ENCODE assay signal across 26 mouse cellular contexts in genomic region chr2:31308257-31308656, GRCm38 (mm10). TPM values are rescaled to one million over a fixed set of nuclear protein-coding genes. Genes with fewer than 3 reads are reported as not detected.
DNase-seq lines count a peak whose midpoint lies in the region; ATAC-seq and TF ChIP-seq lines count a peak whose summit lies in the region.
"Had no signal": no experiment of that assay in that cellular context is flagged by ENCODE, and none has a peak within 500 bp of the region (broad histone marks: within the 10 kb centered on the region; RNA-seq: fewer than 3 reads in every experiment).

No protein-coding gene starts in this region.

- in situ Hi-C loops in CH12.LX (cut with MboI; ENCODE audit: low pct_ligation_motif_present, low pct_unique_long_range_greater_than_20kb, low sequenced_read_pairs), result no loop called here

- no peaks in the 10 kb centered on the region for H3K79me2 ChIP-seq in CH12.LX (replicated peaks; ENCODE audit: control insufficient read depth, extremely low read depth, insufficient read depth, poor library complexity, severe bottlenecking)

- H3K9me3 ChIP-seq in liver, embryonic 14.5 days (ENCODE audit: control insufficient read depth, low read length), result no peaks in the 10 kb centered on the region
- no peaks in the 10 kb centered on the region for H3K9me3 ChIP-seq in liver, embryonic 12.5 days (replicated peaks)
- peaks cover 5% of the 10 kb centered on the region for H3K9me3 ChIP-seq in CH12.LX (replicated peaks; ENCODE audit: low read length)
- H3K9me3 ChIP-seq: embryonic facial prominence, embryonic 15.5 days; limb, embryonic 10.5 days; neural tube, embryonic 15.5 days had no signal

- H3K36me3 ChIP-seq in liver, embryonic 14.5 days (replicated peaks; ENCODE audit: control insufficient read depth, insufficient read depth, low read depth), result no peaks in the 10 kb centered on the region
- H3K36me3 ChIP-seq in liver, embryonic 12.5 days, result no peaks in the 10 kb centered on the region
- H3K36me3 ChIP-seq in CH12.LX (replicated peaks in 1 of 2; ENCODE audit: control insufficient read depth in 1 of 2, insufficient read depth in 1 of 2, low read length in 1 of 2), result no peaks in the 10 kb centered on the region
- H3K36me3 ChIP-seq: embryonic facial prominence, embryonic 15.5 days; heart, embryonic 13.5 days; limb, embryonic 10.5 days; neural tube, embryonic 15.5 days had no signal

- no peak overlapping the region for H3K9ac ChIP-seq in liver, embryonic 14.5 days (replicated peaks)
- H3K9ac ChIP-seq in liver, embryonic 12.5 days, result no peak overlapping the region
- H3K9ac ChIP-seq in CH12.LX (ENCODE audit: insufficient read depth, low read depth), result no peak overlapping the region
- H3K9ac ChIP-seq: embryonic facial prominence, embryonic 15.5 days; heart, embryonic 13.5 days; hindbrain, embryonic 14.5 days; neural tube, embryonic 15.5 days had no signal

- H3K4me3 ChIP-seq in gastrocnemius, adult 2 months, result no peak overlapping the region
- no peak overlapping the region for H3K4me3 ChIP-seq in liver, embryonic 14.5 days (ENCODE audit: insufficient read depth in 1 of 2, low read depth in 2 of 2, low read length in 2 of 2)
- H3K4me3 ChIP-seq in liver, embryonic 12.5 days, result no peak overlapping the region
- H3K4me3 ChIP-seq in CH12.LX (replicated peaks in 1 of 3; ENCODE audit: low read depth in 2 of 3, low read length in 2 of 3, poor library complexity in 1 of 3), result no peak overlapping the region
- H3K4me3 ChIP-seq: embryonic facial prominence, embryonic 15.5 days; heart, embryonic 13.5 days; limb, embryonic 10.5 days; myocyte; neural tube, embryonic 15.5 days had no signal

- DNase-seq in gastrocnemius, adult 2 months, result no peak
- DNase-seq in gastrocnemius, postnatal 36 days, result no peak
- no peak for DNase-seq in liver, embryonic 14.5 days (ENCODE audit: low read depth in 3 of 3, low spot score in 3 of 3)
- no peak for DNase-seq in CH12.LX (ENCODE audit: extremely low read depth)
- peak; percentile 69 for DNase-seq in ZHBTc4 (ENCODE audit: low read depth, low spot score)
- DNase-seq in cerebellum, adult 9-11 months, result no peak
- DNase-seq in embryo, embryonic 9.5 days (ENCODE audit: extremely low spot score), result no peak
- DNase-seq: adrenal gland, postnatal 25 days; cerebellum, adult 11-12 months; cerebellum, postnatal 25 days; embryo, embryonic 11 days; kidney, adult 11 months; kidney, postnatal 14 days; lung, postnatal 14 days; midbrain, embryonic 14.5 days; right cerebral cortex, postnatal 25 days; thymus, postnatal 25 days had no signal

- no peak for TF ChIP-seq EP300 in liver, embryonic 14.5 days (IDR thresholded peaks at IDR 0.05; ENCODE audit: low read depth)
- TF ChIP-seq EP300 in CH12.LX (IDR thresholded peaks at IDR 0.05; ENCODE audit: low read length), result no peak

- dilution Hi-C loops in CH12.LX (cut with MboI; ENCODE audit: extremely low pct_ligation_motif_present, extremely low pct_unique_long_range_greater_than_20kb, low sequenced_read_pairs), result no loop called here

- TF ChIP-seq POLR2A in CH12.LX (IDR thresholded peaks at IDR 0.05; ENCODE audit: low read depth, low read length), result no peak

- 36% methylated on average over 4 of the region's 4 CpGs for WGBS in liver, embryonic 14.5 days (ENCODE audit: insufficient replicate concordance)
- 43% methylated on average over 4 of the region's 4 CpGs for WGBS in liver, embryonic 12.5 days (ENCODE audit: insufficient replicate concordance)

- peak; percentile 37; the same call in 1 of the 2 replicates for TF ChIP-seq CTCF in gastrocnemius, adult 2 months (IDR thresholded peaks at IDR 0.05)
- TF ChIP-seq CTCF in liver, embryonic 14.5 days (IDR thresholded peaks at IDR 0.05; ENCODE audit: low read depth), result peak; percentile 45; the same call in 1 of the 2 replicates
- peak; percentile 25 to 29; a peak in 3 of 4 replicates for TF ChIP-seq CTCF in CH12.LX (conservative IDR thresholded peaks at IDR 0.05 in 1 of 2, IDR thresholded peaks at IDR 0.05 in 1 of 2; ENCODE audit: low read depth in 2 of 2, low read length in 2 of 2)

- H3K4me1 ChIP-seq in liver, embryonic 14.5 days (replicated peaks; ENCODE audit: control insufficient read depth in 2 of 2, insufficient read depth in 2 of 2, low read length in 1 of 2), result no peaks in the 10 kb centered on the region
- H3K4me1 ChIP-seq in liver, embryonic 12.5 days, result no peaks in the 10 kb centered on the region
- no peaks in the 10 kb centered on the region; a peak in 1 of 4 replicates for H3K4me1 ChIP-seq in CH12.LX (ENCODE audit: control insufficient read depth in 1 of 2, insufficient read depth in 2 of 2)
- H3K4me1 ChIP-seq: embryonic facial prominence, embryonic 15.5 days; heart, embryonic 13.5 days had no signal

- intact Hi-C loops in gastrocnemius, adult 2 months (cut with DNase I), result no loop called here
- intact Hi-C loops in gastrocnemius, postnatal 36 days (cut with DNase I), result no loop called here

- no peaks in the 10 kb centered on the region; the same call in 1 of the 2 replicates for H3K27me3 ChIP-seq in liver, embryonic 14.5 days (ENCODE audit: control insufficient read depth, insufficient read depth, low read length)
- peaks cover 52% of the 10 kb centered on the region for H3K27me3 ChIP-seq in liver, embryonic 12.5 days (replicated peaks)
- H3K27me3 ChIP-seq in CH12.LX (replicated peaks), result peaks cover 86% of the 10 kb centered on the region

- no peak overlapping the region for H3K4me2 ChIP-seq in liver, embryonic 14.5 days (ENCODE audit: low read depth)
- no peak overlapping the region for H3K4me2 ChIP-seq in liver, embryonic 12.5 days
- no peak overlapping the region for H3K4me2 ChIP-seq in CH12.LX (ENCODE audit: insufficient read depth, low read depth, poor library complexity, severe bottlenecking)
- H3K4me2 ChIP-seq: embryonic facial prominence, embryonic 15.5 days; heart, embryonic 13.5 days; hindbrain, embryonic 14.5 days; liver, embryonic 11.5 days; neural tube, embryonic 15.5 days had no signal

- H3K27ac ChIP-seq in gastrocnemius, adult 2 months, result no peak overlapping the region
- H3K27ac ChIP-seq in liver, embryonic 14.5 days, result no peak overlapping the region
- H3K27ac ChIP-seq in liver, embryonic 12.5 days, result no peak overlapping the region
- H3K27ac ChIP-seq in CH12.LX (ENCODE audit: insufficient read depth, low read depth), result no peak overlapping the region
- H3K27ac ChIP-seq: embryonic facial prominence, embryonic 15.5 days; heart, embryonic 13.5 days; hindbrain, embryonic 14.5 days; limb, embryonic 10.5 days; neural tube, embryonic 15.5 days had no signal

- no peak for TF ChIP-seq RAD21 in CH12.LX (IDR thresholded peaks at IDR 0.05; ENCODE audit: low read depth, low read length)

- ATAC-seq in liver, embryonic 14.5 days (ENCODE audit: insufficient read depth), result no peak
- ATAC-seq in liver, embryonic 12.5 days, result no peak
- ATAC-seq: Patski had no signal

TF ChIP-seq in CH12.LX, 34 proteins besides CTCF, POLR2A, EP300 and RAD21:
- TF ChIP-seq TBP (conservative IDR thresholded peaks at IDR 0.05; ENCODE audit: low read depth, low read length) (no peak), USF1 (IDR thresholded peaks at IDR 0.05; ENCODE audit: low read depth, low read length) (no peak), MAZ (IDR thresholded peaks at IDR 0.05; ENCODE audit: low read depth, low read length) (no peak), CHD2 (IDR thresholded peaks at IDR 0.05; ENCODE audit: low read length) (no peak), USF2 (conservative IDR thresholded peaks at IDR 0.05; ENCODE audit: low read depth, low read length) (no peak), ETS1 (conservative IDR thresholded peaks at IDR 0.05; ENCODE audit: low read depth, low read length) (no peak), NRF1 (IDR thresholded peaks at IDR 0.05; ENCODE audit: low read depth, low read length) (no peak), ZNF384 (IDR thresholded peaks at IDR 0.05; ENCODE audit: low read depth, low read length) (no peak), UBTF (IDR thresholded peaks at IDR 0.05; ENCODE audit: low read depth, low read length) (no peak), ZMIZ1 (IDR thresholded peaks at IDR 0.05; ENCODE audit: low read depth, low read length) (no peak), NELFE (IDR thresholded peaks at IDR 0.05; ENCODE audit: low read depth, low read length) (no peak), POLR2AphosphoS2 (IDR thresholded peaks at IDR 0.05; ENCODE audit: low read depth, low read length) (no peak), TCF12 (IDR thresholded peaks at IDR 0.05; ENCODE audit: low read depth, low read length) (no peak), KAT2A (IDR thresholded peaks at IDR 0.05; ENCODE audit: insufficient replicate concordance, low read length) (no peak), GABPA (IDR thresholded peaks at IDR 0.05; ENCODE audit: insufficient replicate concordance, low read depth, low read length) (no peak), MEF2A (IDR thresholded peaks at IDR 0.05; ENCODE audit: borderline replicate concordance, low read depth, low read length) (no peak)

RNA-seq across cellular contexts. Expression of gene Hmcn2, which starts 6.0 kb away (rescaled TPM):
- total RNA-seq in gastrocnemius, adult 2 months (2021), result 10 to 100 TPM; 21.6 to 36.8 TPM
- total RNA-seq in gastrocnemius, postnatal 36 days (2021), result 10 to 100 TPM; 28.6 to 30.1 TPM
- 0.21 and 0.27 TPM in 2 replicates for polyA plus RNA-seq in liver, embryonic 14.5 days (2012; rRNA removed)
- 0.10 and 0.14 TPM in 2 replicates for polyA plus RNA-seq in liver, embryonic 14.5 days (2014; fragmentation: Nextera tagmentation; extraction: Ambion mirVana)
- 0.35 and 0.36 TPM in 2 replicates for polyA plus RNA-seq in liver, embryonic 12.5 days (2016; fragmentation: Nextera tagmentation; extraction: Ambion mirVana)
- 1.4 and 2.1 TPM in 2 replicates for total RNA-seq in CH12.LX (2012; rRNA removed)
- 1.0 and 1.9 TPM in 2 replicates for total RNA-seq in CH12.LX (2014; rRNA removed)
- polyA plus RNA-seq in CH12.LX (2012; ENCODE audit: insufficient read length, low read depth), result 4.3 and 5.7 TPM in 2 replicates

Comparison
In these comparisons a context has a peak if more than half of its experiments do, and no peak if none do; other contexts are left out.
1. RNA of gene Hmcn2, which starts 6.0 kb away (total RNA-seq): 21.6 to 36.8 TPM in gastrocnemius, adult 2 months and 28.6 to 30.1 TPM in gastrocnemius, postnatal 36 days; 1.0 to 2.1 TPM in CH12.LX; every median in the first group is over 4 times any median in the second.
2. Peak in every context shown above with its lines, with median percentiles within 50 percentile points of each other: CTCF ChIP-seq.